Mouse (Mus musculus) A20 (cell line): ENCODE measurements around the gene Gm21560.
"Not testable (repeated sequence)": the region's sequence is repeated elsewhere in the genome, so short reads cannot be mapped to it uniquely, and the experiment has no call there.

ENCODE experiments used
- DNase-seq: peaks from one replicate; pipeline ENCODE4 v3.0.0-alpha.2; 2011; ENCODE audit warnings: low read depth, low spot score

Gene Gm21560

DNA sequence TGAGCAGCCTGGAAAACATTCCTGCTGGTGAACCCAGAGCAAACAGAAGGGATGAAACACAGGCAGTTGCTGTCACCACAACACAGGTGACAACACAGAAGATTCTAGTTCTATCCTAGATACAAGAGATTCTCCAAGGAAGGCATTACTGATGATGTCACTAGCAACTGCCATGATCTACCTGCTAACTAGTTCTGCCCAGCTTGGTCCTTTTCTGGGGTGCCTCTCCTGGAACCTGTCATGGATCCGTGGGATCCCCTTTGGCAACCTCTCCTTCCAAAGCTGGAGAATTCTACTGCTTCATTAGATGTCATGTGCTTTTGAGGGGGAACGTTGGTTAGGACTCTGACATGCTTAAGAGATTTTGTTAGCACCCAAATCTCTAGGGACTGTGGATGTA lies at the start of gene Gm21560:
TSS of gene Gm21560 (minus strand) at position 101 of the 400 bp plus-strand sequence.
- not testable (repeated sequence) for DNase-seq

DNA sequence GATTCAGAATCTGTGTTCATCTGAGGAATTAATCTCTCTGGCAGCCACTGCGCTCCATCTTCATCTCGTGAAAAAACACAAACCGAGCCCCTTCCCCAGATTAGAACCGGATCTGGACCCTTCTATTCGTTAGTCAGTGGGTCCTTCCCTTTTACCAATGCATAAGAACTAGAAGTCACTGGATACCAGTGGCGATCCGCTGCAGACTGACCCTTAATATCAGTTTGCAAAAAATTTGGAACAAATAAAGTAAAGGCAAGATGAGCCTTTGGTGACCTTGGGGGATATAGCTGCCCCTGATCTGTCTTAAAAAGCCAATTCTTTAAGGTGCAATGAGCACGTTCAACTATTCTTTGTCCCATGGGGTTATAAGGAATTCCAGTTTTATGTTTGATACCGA lies 55.6 kb downstream of the Gm21560 start:
- DNase-seq, result not testable (repeated sequence)

DNA sequence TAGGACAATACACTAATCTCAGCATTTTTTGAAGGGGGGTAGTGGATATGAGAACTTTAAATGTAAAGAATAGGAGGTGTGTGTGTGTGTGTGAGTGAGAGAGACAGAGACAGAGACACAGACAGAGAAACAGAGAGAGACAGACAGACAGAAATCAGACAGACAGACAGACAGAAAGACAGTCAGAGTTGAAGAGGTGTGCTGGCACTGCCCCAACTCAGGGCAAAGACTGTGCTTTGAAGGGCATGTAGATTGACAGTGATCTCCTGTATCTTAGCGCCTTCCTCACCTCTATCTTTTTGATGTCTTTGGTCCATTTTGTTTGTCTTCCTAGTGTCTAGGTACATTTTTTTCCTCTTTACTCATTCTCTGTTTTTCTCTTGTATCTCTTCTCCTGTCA lies 58.0 kb downstream of the Gm21560 start:
- DNase-seq, result not testable (repeated sequence)
